Mouse (Mus musculus): ENCODE results near the gene Dnajb7. TPM values are rescaled to one million over a fixed set of nuclear protein-coding genes. Genes with fewer than 3 reads are reported as not detected.
A peak's percentile ranks its signal among the peaks of the same experiment; 100 is the strongest.

Dnajb7 gene
- not detected for total RNA-seq (2021)
- long read RNA-seq, experiment 1: 0 reads
- long read RNA-seq, experiment 2: 0 reads

GRCm38 (mm10) chr15:81408199-81408598, at the start of gene Dnajb7:
Gene Dnajb7 (minus strand): TSS chr15:81408299.
- no peak for DNase-seq

DNA sequence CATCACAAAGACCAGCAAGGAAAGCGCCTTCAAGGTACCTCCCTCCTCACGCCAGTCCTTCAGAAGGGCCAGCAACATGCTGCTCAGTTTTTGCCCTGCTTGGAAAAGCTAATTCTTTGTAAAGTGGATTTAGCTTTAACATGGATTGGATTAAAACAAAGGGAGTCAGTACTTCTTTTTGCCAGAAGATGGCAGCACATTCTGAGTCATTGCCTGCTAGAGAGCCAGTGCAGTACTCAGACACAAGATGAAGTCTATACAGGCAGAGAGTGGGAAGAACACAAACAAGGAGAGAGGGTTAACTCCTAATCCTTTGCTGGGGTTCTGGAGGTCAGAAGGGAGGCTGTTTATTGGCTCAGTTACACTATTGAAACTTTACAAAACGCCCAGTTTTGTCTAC, 40.4 kb upstream of the Dnajb7 start:
- DNase-seq: peak; percentile 70 to 89

DNA sequence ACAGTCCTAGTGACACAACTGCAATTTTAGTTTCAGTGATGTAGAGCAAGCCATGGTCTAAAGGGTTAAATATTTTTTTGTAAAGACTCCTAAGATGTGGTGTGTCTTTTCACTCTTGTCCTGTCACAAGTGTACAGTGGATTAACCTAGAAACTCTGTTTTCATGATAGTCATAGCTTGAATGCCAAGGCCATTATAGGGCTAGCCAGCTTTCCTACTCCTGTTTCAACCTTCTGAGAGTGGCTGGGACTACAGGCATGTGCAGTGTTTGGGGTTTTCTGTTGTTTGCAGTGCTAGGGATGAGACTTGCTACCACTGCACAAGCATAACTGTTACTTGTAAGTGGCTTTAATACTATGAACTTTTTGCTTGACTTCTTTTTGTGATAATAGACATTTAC, 31.1 kb upstream of the Dnajb7 start:
- no peak for DNase-seq

DNA sequence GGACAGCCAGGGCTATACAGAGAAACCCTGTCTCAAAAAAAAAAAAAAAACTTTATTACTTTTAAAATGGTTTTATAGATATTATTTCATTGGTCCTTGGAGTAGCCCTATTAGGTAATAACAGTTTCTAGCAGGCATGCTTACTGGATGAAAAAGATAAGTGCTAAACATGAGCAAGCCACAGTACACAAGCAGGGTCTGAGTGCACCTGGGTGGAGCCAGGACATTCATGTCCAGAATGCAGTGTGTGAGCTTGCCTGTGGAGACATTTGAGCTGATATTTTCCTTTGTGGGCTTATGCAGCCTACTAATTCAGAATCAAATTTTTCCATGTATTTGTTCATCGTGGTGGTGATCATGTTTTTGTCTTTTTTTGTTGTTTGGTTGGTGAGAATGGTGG, 30.2 kb upstream of the Dnajb7 start:
- DNase-seq: no peak

- DNase-seq: no peak
Observed at GRCm38 (mm10) chr15:81431195-81431594, 23.1 kb upstream of the Dnajb7 start.

DNA sequence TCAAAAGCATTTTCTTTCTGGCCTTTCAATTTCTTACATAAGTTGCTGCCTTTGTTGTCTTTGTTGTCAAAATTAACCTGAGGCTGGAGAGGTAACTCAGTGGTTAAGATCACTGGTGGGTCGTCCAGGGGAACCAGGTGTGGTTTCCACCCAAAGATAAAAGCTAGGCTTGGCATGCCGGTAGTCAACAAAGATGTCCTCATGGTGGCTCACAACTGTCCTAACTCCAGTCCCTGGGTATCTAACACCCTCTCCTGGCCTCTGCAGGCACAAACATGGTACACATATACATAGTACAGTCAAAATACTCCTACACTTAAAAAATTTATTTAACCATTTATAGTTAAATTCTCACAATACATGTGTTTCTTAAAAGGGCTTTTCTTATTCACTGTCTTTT, 19.8 kb upstream of the Dnajb7 start:
- DNase-seq: no peak

- no peak for DNase-seq
Observed at GRCm38 (mm10) chr15:81425311-81425710, 17.2 kb upstream of the Dnajb7 start.

DNA sequence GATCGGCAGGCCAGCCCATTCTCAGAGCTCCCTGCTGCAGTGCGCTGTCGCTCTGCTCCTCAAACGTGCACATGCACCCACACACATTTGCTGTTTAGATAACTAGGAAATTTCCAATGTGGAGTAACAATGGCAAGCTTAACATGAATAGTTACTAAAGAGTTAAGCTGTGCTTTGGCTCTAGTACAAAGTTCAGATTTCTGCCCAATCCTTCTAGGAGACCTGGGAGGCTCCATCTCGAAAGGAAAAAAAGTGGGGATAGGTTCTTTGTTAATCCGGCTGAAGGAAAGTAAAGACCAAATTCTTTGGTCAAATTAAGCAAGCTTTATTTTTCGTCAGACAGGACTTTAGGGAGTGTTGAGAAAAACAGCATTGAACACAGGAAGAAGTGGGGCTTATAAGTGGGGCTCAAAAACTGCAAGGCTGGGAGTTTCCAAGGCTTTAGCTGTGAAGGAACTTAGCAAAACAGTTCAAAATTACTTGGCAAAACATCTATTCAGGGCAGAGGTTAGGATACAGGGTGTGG, 14.1 kb upstream of the Dnajb7 start:
- no peak for DNase-seq

GRCm38 (mm10) chr15:81421454-81421853, 13.4 kb upstream of the Dnajb7 start:
- no peak for DNase-seq

- DNase-seq: no peak
Observed at GRCm38 (mm10) chr15:81418065-81418464, 10.0 kb upstream of the Dnajb7 start.

DNA sequence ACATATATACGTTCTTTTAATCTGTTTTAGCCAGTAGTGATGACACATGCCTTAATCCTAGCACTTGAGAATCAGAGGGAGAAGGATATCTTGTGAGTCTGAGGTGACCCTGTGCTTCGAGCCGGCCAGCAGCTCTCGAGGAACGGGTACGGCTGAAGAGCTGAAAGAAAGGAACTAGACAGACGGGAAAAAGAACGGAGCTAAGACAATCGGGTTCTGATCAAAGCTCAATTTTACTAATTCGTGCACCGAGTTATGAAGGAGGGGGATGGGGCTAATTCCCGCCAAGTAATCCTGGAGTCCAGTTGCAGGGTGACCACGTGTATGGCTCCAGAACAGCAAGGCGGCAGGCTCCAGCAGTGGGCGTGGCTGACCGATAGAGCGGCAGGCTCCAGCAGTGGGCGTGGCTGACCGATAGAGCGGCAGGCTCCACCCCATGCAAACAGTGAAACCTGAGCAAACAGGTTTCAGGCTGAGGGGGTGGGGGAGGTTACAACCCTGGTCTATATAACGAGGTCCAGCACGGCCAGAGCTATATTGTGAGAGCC, 8.7 kb upstream of the Dnajb7 start:
- DNase-seq: peak; percentile 37 to 67

DNA sequence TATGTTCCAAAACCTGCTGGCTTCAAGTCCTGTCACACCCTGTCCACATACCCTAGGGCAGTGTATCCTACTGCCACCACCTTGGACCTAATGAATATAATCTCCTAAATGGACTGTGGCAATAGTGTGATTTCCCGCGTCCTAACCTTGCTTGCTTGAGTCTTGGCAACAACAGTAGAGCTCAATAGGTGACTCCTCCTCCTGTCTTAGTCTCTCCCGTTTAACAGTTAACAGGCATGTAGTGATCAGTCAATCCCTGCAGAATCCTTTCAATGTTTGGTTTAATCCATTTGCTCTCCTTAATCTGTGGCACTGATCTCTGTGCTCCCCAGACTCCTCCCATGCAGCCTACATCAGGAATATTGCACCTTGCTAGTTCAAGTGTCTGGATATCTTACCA, 3.1 kb downstream of the Dnajb7 start:
- no peak for DNase-seq

GRCm38 (mm10) chr15:81399638-81400315, 8.3 kb downstream of the Dnajb7 start, which contains the start of the genes St13 and Xpnpep3:
Gene St13 (minus strand): TSS chr15:81400077.
Gene Xpnpep3 (plus strand): TSS chr15:81400138.
- peak; percentile 97 to 99 for DNase-seq

- no peak for DNase-seq
Observed at GRCm38 (mm10) chr15:81399297-81399637, 8.8 kb downstream of the Dnajb7 start.

DNA sequence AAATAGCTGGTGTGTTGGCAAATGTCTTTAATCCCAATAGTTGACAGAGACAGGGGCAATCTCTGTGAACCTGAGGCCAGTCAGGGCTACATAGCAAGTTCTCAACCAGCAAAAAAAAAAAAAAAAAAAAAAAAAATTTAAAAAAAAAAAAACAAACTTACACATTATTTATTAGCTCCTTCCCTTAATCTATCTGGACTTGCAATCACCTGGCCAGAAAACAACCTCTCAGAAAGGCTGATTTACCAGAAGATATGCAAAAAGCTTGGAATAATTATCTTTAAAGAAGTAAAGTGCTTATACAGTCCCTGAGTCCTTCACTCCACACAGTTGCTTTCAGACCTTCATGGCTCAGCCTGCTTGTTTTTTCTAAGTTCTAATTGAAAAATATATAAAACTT, 9.9 kb downstream of the Dnajb7 start:
- DNase-seq: no peak

DNA sequence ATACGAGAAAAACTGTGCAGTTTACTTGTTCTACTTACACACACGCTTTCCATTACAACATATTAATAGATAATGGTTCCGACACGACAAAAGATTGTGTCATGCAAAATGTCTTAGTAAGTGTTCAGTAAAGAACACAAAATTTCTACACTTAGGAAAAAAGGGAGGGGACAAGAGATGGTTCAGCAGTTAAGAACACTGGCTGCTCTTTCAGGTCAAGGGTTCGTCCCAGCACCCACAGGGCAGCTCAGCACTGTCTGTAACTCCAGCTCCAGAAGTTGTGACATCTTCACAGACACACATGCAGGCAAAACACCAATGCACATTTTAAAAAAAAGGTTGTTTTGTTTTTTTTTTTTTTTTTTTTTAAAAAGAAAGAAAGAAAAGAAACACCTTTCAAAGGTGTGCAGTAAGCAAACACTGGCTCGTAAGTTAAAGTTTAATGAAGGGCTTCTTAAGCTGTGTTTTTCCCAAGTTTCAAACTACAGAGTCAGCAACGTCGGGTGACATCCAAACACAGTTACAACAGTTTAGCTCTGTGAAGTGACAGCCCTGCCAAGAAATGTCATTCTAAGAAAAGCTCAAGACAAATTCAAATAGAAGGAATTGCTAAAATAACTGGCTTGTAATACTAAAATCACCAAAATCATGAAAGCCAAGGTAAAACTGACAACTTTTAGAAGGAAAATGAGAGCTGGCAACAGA, 13.7 kb downstream of the Dnajb7 start:
- DNase-seq: no peak

GRCm38 (mm10) chr15:81392997-81393396, 15.1 kb downstream of the Dnajb7 start:
- peak in 1 of 2 experiments; percentile 49 for DNase-seq

- no peak for DNase-seq
Observed at GRCm38 (mm10) chr15:81386327-81386726, 21.8 kb downstream of the Dnajb7 start.

- no peak for DNase-seq
Observed at GRCm38 (mm10) chr15:81378845-81379244, 29.3 kb downstream of the Dnajb7 start.

- DNase-seq: no peak
Observed at GRCm38 (mm10) chr15:81374621-81375020, 33.5 kb downstream of the Dnajb7 start.

DNA sequence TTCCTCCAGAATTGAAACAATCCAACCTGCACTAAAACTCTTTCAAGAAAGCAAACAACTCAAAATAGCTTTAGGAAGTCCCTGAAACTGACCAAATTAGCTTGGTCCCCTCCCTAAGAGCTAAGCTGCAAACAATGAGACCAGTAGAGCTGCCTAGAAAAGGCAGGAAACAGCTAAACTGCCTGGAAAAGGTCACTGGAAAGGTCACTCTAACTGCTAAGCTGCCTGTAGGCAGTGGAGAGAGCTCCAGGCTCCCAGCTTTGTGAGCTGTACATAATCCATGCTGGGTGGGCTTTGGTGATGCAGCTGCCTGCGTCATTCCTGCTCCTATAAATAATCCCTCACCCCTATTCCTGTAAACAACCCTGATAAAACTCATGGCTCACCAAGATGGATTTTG, 37.7 kb downstream of the Dnajb7 start:
- no peak for DNase-seq

- no peak for DNase-seq
Observed at GRCm38 (mm10) chr15:81368601-81369000, 39.5 kb downstream of the Dnajb7 start.

- DNase-seq: no peak
Observed at GRCm38 (mm10) chr15:81366241-81366640, 41.9 kb downstream of the Dnajb7 start.

All from heart, adult 18-20 months (tissue).